Mouse (Mus musculus): ENCODE data around the gene Npff. TPM values are rescaled to one million over a fixed set of nuclear protein-coding genes. Genes with fewer than 3 reads are reported as not detected.
A peak's percentile ranks its signal among the peaks of the same experiment; 100 is the strongest.

Gene Npff
- total and polyA plus RNA-seq, 3 experiments, result 1.8 to 5.5 TPM; not detected in 1

GRCm38 (mm10) chr15:102520416-102520815, 4.3 kb downstream of the Npff start:
- TF ChIP-seq MAZ (IDR thresholded peaks at IDR 0.05; ENCODE audit: low read depth, low read length) (0 out of 2 replicates have a peak, but pooled peaks have one; percentile 48), USF2 (IDR thresholded peaks at IDR 0.05; ENCODE audit: borderline replicate concordance in 1 of 2, insufficient read depth in 1 of 2, low read depth in 1 of 2, low read length in 2 of 2) (no peak), EP300 (IDR thresholded peaks at IDR 0.05; ENCODE audit: low read depth in 1 of 2, low read length in 2 of 2) (peak; percentile 44 to 55), CHD2 (IDR thresholded peaks at IDR 0.05; ENCODE audit: low read length) (no peak), MYC (IDR thresholded peaks at IDR 0.05; ENCODE audit: low read depth, low read length) (peak; percentile 55; the same call in 1 of the 2 replicates), MYB (IDR thresholded peaks at IDR 0.05; ENCODE audit: low read depth, low read length) (no peak), SMC3 (IDR thresholded peaks at IDR 0.05; ENCODE audit: low read depth, low read length) (peak; percentile 45), MEF2A (IDR thresholded peaks at IDR 0.05; ENCODE audit: extremely low read depth, insufficient replicate concordance, low read depth, low read length, poor library complexity, severe bottlenecking) (no peak), MAFK (IDR thresholded peaks at IDR 0.05; ENCODE audit: borderline replicate concordance, low read depth, low read length) (no peak), E2F4 (IDR thresholded peaks at IDR 0.05; ENCODE audit: borderline replicate concordance, low read depth, low read length) (no peak), TCF12 (IDR thresholded peaks at IDR 0.05; ENCODE audit: low read depth, low read length) (0 out of 2 replicates have a peak, but pooled peaks have one; percentile 31), CHD1 (IDR thresholded peaks at IDR 0.05; ENCODE audit: low read depth, low read length) (no peak), BHLHE40 (IDR thresholded peaks at IDR 0.05; ENCODE audit: borderline replicate concordance, low read depth, low read length) (no peak), MAX (IDR thresholded peaks at IDR 0.05; ENCODE audit: low read length) (no peak), TBP (IDR thresholded peaks at IDR 0.05; ENCODE audit: low read depth, low read length) (no peak), POLR2A (IDR thresholded peaks at IDR 0.05; ENCODE audit: control insufficient read depth in 1 of 2, insufficient read depth in 1 of 2, low read depth in 1 of 2, low read length in 2 of 2, poor library complexity in 1 of 2) (peak in 1 of 2 experiments; percentile 30; a peak in 1 of 4 replicates), GABPA (IDR thresholded peaks at IDR 0.05; ENCODE audit: low read depth, low read length) (no peak), ZNF384 (IDR thresholded peaks at IDR 0.05; ENCODE audit: low read depth, low read length) (no peak), TAL1 (IDR thresholded peaks at IDR 0.05; ENCODE audit: low read length) (no peak), UBTF (IDR thresholded peaks at IDR 0.05; ENCODE audit: borderline replicate concordance, insufficient read depth, low read depth, low read length) (no peak), POLR2AphosphoS2 (IDR thresholded peaks at IDR 0.05; ENCODE audit: low read length) (no peak), NRF1 (IDR thresholded peaks at IDR 0.05; ENCODE audit: insufficient read depth, low read depth, low read length, poor library complexity, severe bottlenecking) (no peak), NELFE (IDR thresholded peaks at IDR 0.05; ENCODE audit: low read depth, low read length) (no peak; the same call in 1 of the 2 replicates), CTCF (IDR thresholded peaks at IDR 0.05 in 2 of 3, conservative IDR thresholded peaks at IDR 0.05 in 1 of 3; ENCODE audit: control insufficient read depth in 1 of 3, insufficient read depth in 1 of 3, low read depth in 2 of 3, low read length in 3 of 3, poor library complexity in 1 of 3, severe bottlenecking in 1 of 3) (peak in 2 of 3 experiments; percentile 33 to 42; a peak in 5 of 6 replicates), SIN3A (IDR thresholded peaks at IDR 0.05; ENCODE audit: low read length) (0 out of 2 replicates have a peak, but pooled peaks have one; percentile 42), JUND (IDR thresholded peaks at IDR 0.05; ENCODE audit: low read depth, low read length) (no peak), MXI1 (IDR thresholded peaks at IDR 0.05; ENCODE audit: low read depth, low read length) (no peak), ZC3H11A (IDR thresholded peaks at IDR 0.05; ENCODE audit: low read depth, low read length) (no peak), ZMIZ1 (IDR thresholded peaks at IDR 0.05; ENCODE audit: low read depth, low read length) (no peak), GATA1 (IDR thresholded peaks at IDR 0.05; ENCODE audit: low read depth, low read length) (peak; percentile 27; the same call in 1 of the 2 replicates), USF1 (IDR thresholded peaks at IDR 0.05; ENCODE audit: low read depth, low read length) (0 out of 2 replicates have a peak, but pooled peaks have one; percentile 11), ETS1 (IDR thresholded peaks at IDR 0.05; ENCODE audit: low read depth, low read length) (no peak), RAD21 (IDR thresholded peaks at IDR 0.05; ENCODE audit: low read depth, low read length) (peak; percentile 35), ELF1 (IDR thresholded peaks at IDR 0.05; ENCODE audit: low read depth, low read length) (no peak)
- no peaks in the 10 kb centered on the region for H3K27me3 ChIP-seq (ENCODE audit: control insufficient read depth in 1 of 2, insufficient read depth in 2 of 2, low read length in 2 of 2)
- peaks cover 17% of the 10 kb centered on the region for H3K79me2 ChIP-seq (ENCODE audit: control insufficient read depth, insufficient read depth, low read length, poor library complexity)
- peaks cover 0 to 16% of the 10 kb centered on the region in 2 experiments; a peak in 2 of 4 replicates for H3K36me3 ChIP-seq (ENCODE audit: control insufficient read depth in 1 of 2, insufficient read depth in 2 of 2, low read length in 2 of 2)
- H3K9ac ChIP-seq (ENCODE audit: control insufficient read depth, low read depth, low read length, poor library complexity, severe bottlenecking), result peak overlapping the region; percentile 86
- no peaks in the 10 kb centered on the region for H3K9me3 ChIP-seq (replicated peaks; ENCODE audit: insufficient read depth, low read length)
- peak overlapping the region; percentile 95 for H3K27ac ChIP-seq (ENCODE audit: control insufficient read depth, low read depth, low read length)
- peaks cover 5 to 20% of the 10 kb centered on the region in 2 experiments; a peak in 3 of 4 replicates for H3K4me1 ChIP-seq (ENCODE audit: control insufficient read depth in 1 of 2, insufficient read depth in 2 of 2, low read length in 2 of 2)
- H3K4me3 ChIP-seq (ENCODE audit: control insufficient read depth in 1 of 2, insufficient read depth in 1 of 2, low read depth in 2 of 2, low read length in 2 of 2), result peak overlapping the region; percentile 20 to 39
- peak; percentile 83 for DNase-seq (ENCODE audit: low read depth, low spot score)

All from MEL (cell line).